Mouse (Mus musculus): ENCODE measurements around the gene Rbbp7. TPM values are rescaled to one million over a fixed set of nuclear protein-coding genes. Genes with fewer than 3 reads are reported as not detected.

Gene Rbbp7
- 229 and 233 TPM in 2 replicates for polyA plus RNA-seq (2015; fragmentation: Nextera tagmentation; extraction: Ambion mirVana)

- H3K9me3 ChIP-seq = no peaks in the 10 kb centered on the region
- peak within 1 kb of the TSS; percentile 62 for H3K9ac ChIP-seq
- 28% methylated on average over 56 of the region's 100 CpGs for WGBS
- H3K27me3 ChIP-seq = no peaks in the 10 kb centered on the region
- peak; percentile 98 for ATAC-seq (ENCODE audit: low FRiP score, low read depth)
- peak within 1 kb of the TSS; percentile 59 for H3K4me2 ChIP-seq
- H3K36me3 ChIP-seq = no peaks in the 10 kb centered on the region
- H3K4me3 ChIP-seq = peak within 1 kb of the TSS; percentile 67
- H3K4me1 ChIP-seq (replicated peaks) = peaks cover 8% of the 10 kb centered on the region; the same call in 1 of the 2 replicates
- peak within 1 kb of the TSS; percentile 93 for H3K27ac ChIP-seq (replicated peaks)
These were observed at the start of gene Rbbp7 for GRCm38 (mm10) chrX:162760115-162760942. Rbbp7 (plus strand) TSS chrX:162760402.

GRCm38 (mm10) chrX:162717837-162718236 lies 42.4 kb upstream of the Rbbp7 start:
- H3K4me3 ChIP-seq = no peak overlapping the region
- no peak overlapping the region for H3K4me2 ChIP-seq
- H3K9ac ChIP-seq = no peak overlapping the region
- H3K4me1 ChIP-seq (replicated peaks) = no peaks in the 10 kb centered on the region
- H3K9me3 ChIP-seq = no peaks in the 10 kb centered on the region
- WGBS = 35% methylated on average over 5 of the region's 5 CpGs
- H3K27me3 ChIP-seq = no peaks in the 10 kb centered on the region
- no peaks in the 10 kb centered on the region for H3K36me3 ChIP-seq
- no peak overlapping the region for H3K27ac ChIP-seq (replicated peaks)
- ATAC-seq (ENCODE audit: low FRiP score, low read depth) = no peak

- H3K4me2 ChIP-seq = no peak overlapping the region
- no peak for ATAC-seq (ENCODE audit: low FRiP score, low read depth)
- H3K9ac ChIP-seq = no peak overlapping the region
- H3K27ac ChIP-seq (replicated peaks) = no peak overlapping the region
- 39% methylated on average over 2 of the region's 2 CpGs for WGBS
- no peaks in the 10 kb centered on the region for H3K9me3 ChIP-seq
- H3K36me3 ChIP-seq = no peaks in the 10 kb centered on the region
- no peaks in the 10 kb centered on the region for H3K4me1 ChIP-seq (replicated peaks)
- no peak overlapping the region for H3K4me3 ChIP-seq
- no peaks in the 10 kb centered on the region for H3K27me3 ChIP-seq
These were observed 40.6 kb upstream of the Rbbp7 start for GRCm38 (mm10) chrX:162719615-162720014.

- Histone ChIP-seq H3K27ac (replicated peaks) (no peak overlapping the region; the same call in 1 of the 2 replicates), H3K9ac (no peak overlapping the region), H3K4me2 (no peak overlapping the region), H3K4me1 (replicated peaks) (no peaks in the 10 kb centered on the region; the same call in 1 of the 2 replicates), H3K4me3 (no peak overlapping the region), H3K9me3 (no peaks in the 10 kb centered on the region), H3K36me3 (no peaks in the 10 kb centered on the region), H3K27me3 (no peaks in the 10 kb centered on the region)
- 25% methylated on average over 13 of the region's 13 CpGs for WGBS
- ATAC-seq (ENCODE audit: low FRiP score, low read depth) = no peak
These were observed 32.8 kb upstream of the Rbbp7 start for GRCm38 (mm10) chrX:162727367-162727777.

- no peak for ATAC-seq (ENCODE audit: low FRiP score, low read depth)
- H3K4me2 ChIP-seq = no peak overlapping the region
- H3K27me3 ChIP-seq = no peaks in the 10 kb centered on the region
- WGBS = 26% methylated on average over 9 of the region's 9 CpGs
- H3K4me1 ChIP-seq (replicated peaks) = no peaks in the 10 kb centered on the region; the same call in 1 of the 2 replicates
- no peak overlapping the region; the same call in 1 of the 2 replicates for H3K27ac ChIP-seq (replicated peaks)
- H3K9ac ChIP-seq = no peak overlapping the region
- no peaks in the 10 kb centered on the region for H3K36me3 ChIP-seq
- H3K4me3 ChIP-seq = no peak overlapping the region
- H3K9me3 ChIP-seq = no peaks in the 10 kb centered on the region
These were observed 32.4 kb upstream of the Rbbp7 start for GRCm38 (mm10) chrX:162727795-162728194.

- ATAC-seq (ENCODE audit: low FRiP score, low read depth) = no peak
- 28% methylated on average over 7 of the region's 7 CpGs for WGBS
- no peak overlapping the region for H3K27ac ChIP-seq (replicated peaks)
These were observed 32.0 kb upstream of the Rbbp7 start for GRCm38 (mm10) chrX:162728228-162728627.

GRCm38 (mm10) chrX:162730031-162730430 lies 30.2 kb upstream of the Rbbp7 start:
- Histone ChIP-seq H3K4me3 (no peak overlapping the region), H3K27me3 (no peaks in the 10 kb centered on the region), H3K36me3 (no peaks in the 10 kb centered on the region), H3K9me3 (no peaks in the 10 kb centered on the region), H3K4me1 (replicated peaks) (no peaks in the 10 kb centered on the region; the same call in 1 of the 2 replicates), H3K9ac (no peak overlapping the region), H3K4me2 (no peak overlapping the region), H3K27ac (replicated peaks) (no peak overlapping the region)
- WGBS = 87% methylated on average over 4 of the region's 4 CpGs
- no peak for ATAC-seq (ENCODE audit: low FRiP score, low read depth)

More at GRCm38 (mm10) chrX:162728228-162728627, 32.0 kb upstream of the Rbbp7 start:
- Histone ChIP-seq H3K4me3 (no peak overlapping the region), H3K9ac (no peak overlapping the region), H3K4me1 (replicated peaks) (no peaks in the 10 kb centered on the region; the same call in 1 of the 2 replicates), H3K27me3 (no peaks in the 10 kb centered on the region), H3K36me3 (no peaks in the 10 kb centered on the region), H3K9me3 (no peaks in the 10 kb centered on the region), H3K4me2 (no peak overlapping the region)

GRCm38 (mm10) chrX:162734997-162735929 lies 24.9 kb upstream of the Rbbp7 start:
- ATAC-seq (ENCODE audit: low FRiP score, low read depth) = peak; percentile 91
- peak overlapping the region; percentile 45 for H3K4me3 ChIP-seq
- peak overlapping the region; percentile 43 for H3K9ac ChIP-seq
- no peaks in the 10 kb centered on the region for H3K9me3 ChIP-seq
- H3K27me3 ChIP-seq = no peaks in the 10 kb centered on the region
- H3K36me3 ChIP-seq = no peaks in the 10 kb centered on the region
- peaks cover 3% of the 10 kb centered on the region; the same call in 1 of the 2 replicates for H3K4me1 ChIP-seq (replicated peaks)
- 22% methylated on average over 25 of the region's 25 CpGs for WGBS
- peak overlapping the region; percentile 93 for H3K27ac ChIP-seq (replicated peaks)
- peak overlapping the region; percentile 57 for H3K4me2 ChIP-seq

- Histone ChIP-seq H3K9me3 (no peaks in the 10 kb centered on the region), H3K36me3 (no peaks in the 10 kb centered on the region), H3K4me1 (replicated peaks) (peaks cover 3% of the 10 kb centered on the region; the same call in 1 of the 2 replicates), H3K27me3 (no peaks in the 10 kb centered on the region), H3K27ac (replicated peaks) (peak overlapping the region; percentile 93), H3K4me2 (peak overlapping the region; percentile 57), H3K9ac (peak overlapping the region; percentile 22; the same call in 1 of the 2 replicates), H3K4me3 (peak overlapping the region; percentile 45)
- WGBS = 36% methylated on average over 9 of the region's 9 CpGs
- peak; percentile 77; the same call in 1 of the 2 replicates for ATAC-seq (ENCODE audit: low FRiP score, low read depth)
These were observed 24.0 kb upstream of the Rbbp7 start for GRCm38 (mm10) chrX:162736140-162736659.

GRCm38 (mm10) chrX:162748696-162749420 lies 11.3 kb upstream of the Rbbp7 start:
- Histone ChIP-seq H3K4me1 (replicated peaks) (no peaks in the 10 kb centered on the region), H3K36me3 (no peaks in the 10 kb centered on the region), H3K9ac (no peak overlapping the region), H3K4me2 (no peak overlapping the region), H3K9me3 (no peaks in the 10 kb centered on the region), H3K27ac (replicated peaks) (no peak overlapping the region), H3K27me3 (0 out of 2 replicates have a peak, but pooled peaks cover 2% of the 10 kb centered on the region), H3K4me3 (no peak overlapping the region)
- ATAC-seq (ENCODE audit: low FRiP score, low read depth) = no peak
- 48% methylated on average over 9 of the region's 9 CpGs for WGBS

- ATAC-seq (ENCODE audit: low FRiP score, low read depth) = no peak
- 95% methylated on average over 2 of the region's 2 CpGs for WGBS
- no peak overlapping the region for H3K9ac ChIP-seq
- no peak overlapping the region for H3K4me2 ChIP-seq
- H3K27ac ChIP-seq (replicated peaks) = no peak overlapping the region
- H3K4me3 ChIP-seq = no peak overlapping the region
- no peaks in the 10 kb centered on the region for H3K4me1 ChIP-seq (replicated peaks)
- H3K36me3 ChIP-seq = no peaks in the 10 kb centered on the region
- H3K27me3 ChIP-seq = 0 out of 2 replicates have a peak, but pooled peaks cover 2% of the 10 kb centered on the region
- no peaks in the 10 kb centered on the region for H3K9me3 ChIP-seq
These were observed 7.8 kb upstream of the Rbbp7 start for GRCm38 (mm10) chrX:162752418-162752817.

Data from hindbrain, embryonic 15.5 days (tissue).